Mouse (Mus musculus) T-helper 2 cell (primary cell): ENCODE measurements around the gene B4galnt1.
"Not testable (repeated sequence)": the region's sequence is repeated elsewhere in the genome, so short reads cannot be mapped to it uniquely, and the experiment has no call there.

Experiments used
- in situ Hi-C: fragments of 300-600 bp; cut with MboI, MseI; formaldehyde crosslinking; loops from one replicate; pipeline ENCODE4 v1.15.1; 2025; ENCODE audit warnings: high pct_unique_total_duplicates

Gene B4galnt1

DNA sequence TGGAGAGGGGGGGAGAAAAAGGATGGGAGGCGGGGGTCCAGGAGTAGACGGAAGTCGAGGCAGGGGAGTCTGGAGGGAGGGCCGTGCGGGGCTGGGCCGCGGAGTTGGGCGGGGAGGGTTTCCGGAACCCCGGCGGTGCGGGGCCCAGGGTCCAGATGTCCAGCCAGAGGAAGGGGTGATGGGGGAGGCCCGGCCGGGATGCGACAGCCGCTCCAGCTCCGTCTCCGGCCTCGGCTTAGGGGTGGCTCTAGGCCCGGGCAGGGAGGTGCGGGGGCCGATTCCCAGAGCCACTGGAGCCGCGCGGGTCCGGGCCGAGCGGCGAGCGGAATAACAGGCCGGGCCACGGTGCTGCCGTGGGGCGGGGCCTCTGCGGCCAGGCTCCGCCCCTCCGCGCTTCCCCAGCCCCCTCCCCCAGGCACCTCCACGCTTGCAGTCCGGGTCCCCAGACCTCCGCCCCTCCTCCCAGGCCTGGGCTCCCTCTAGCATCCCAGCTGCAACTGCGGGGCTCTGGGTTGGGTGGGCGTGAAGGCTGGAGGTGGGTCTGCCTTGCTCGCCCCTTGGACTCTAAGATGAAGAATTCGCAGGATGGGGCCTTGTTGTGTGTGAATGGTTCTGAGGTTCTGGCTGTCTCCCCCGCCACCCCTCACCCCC is 23.6 kb downstream of the B4galnt1 start:
- in situ Hi-C loops, result loop anchor here (5.0 to 10.0 kb wide), 2 partner anchors 144 to 336 kb away; partner anchors contain the start of gene Shmt2

DNA sequence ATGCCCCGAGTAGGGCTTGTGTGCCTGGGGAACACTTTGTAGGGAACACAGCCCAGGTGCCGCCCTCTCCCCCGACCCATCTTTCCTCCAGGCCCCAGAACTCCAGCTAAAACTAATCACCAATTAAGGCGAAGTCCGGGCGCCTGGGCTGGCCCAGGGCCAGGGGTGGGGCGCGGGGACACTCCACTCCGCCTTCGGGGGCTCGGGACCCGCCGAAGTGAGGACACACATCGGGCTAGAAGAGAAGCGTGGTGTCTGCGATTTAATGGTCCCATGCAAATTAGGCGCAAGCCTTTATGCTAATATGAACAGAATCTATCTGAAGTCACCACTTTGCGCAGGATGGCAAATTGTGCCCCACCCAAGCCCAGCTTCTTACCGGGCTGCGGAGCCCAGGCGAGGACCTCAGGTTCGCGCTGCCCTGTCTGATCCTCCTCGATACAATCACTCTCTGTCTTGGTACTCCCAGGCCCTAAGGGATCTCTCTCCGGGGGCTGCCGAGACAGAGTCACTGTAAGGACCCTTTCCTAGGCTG is 24.2 kb downstream of the B4galnt1 start:
- in situ Hi-C loops, result loop anchor here (5.0 to 10.0 kb wide), 2 partner anchors 143 to 336 kb away; partner anchors contain the start of gene Shmt2

DNA sequence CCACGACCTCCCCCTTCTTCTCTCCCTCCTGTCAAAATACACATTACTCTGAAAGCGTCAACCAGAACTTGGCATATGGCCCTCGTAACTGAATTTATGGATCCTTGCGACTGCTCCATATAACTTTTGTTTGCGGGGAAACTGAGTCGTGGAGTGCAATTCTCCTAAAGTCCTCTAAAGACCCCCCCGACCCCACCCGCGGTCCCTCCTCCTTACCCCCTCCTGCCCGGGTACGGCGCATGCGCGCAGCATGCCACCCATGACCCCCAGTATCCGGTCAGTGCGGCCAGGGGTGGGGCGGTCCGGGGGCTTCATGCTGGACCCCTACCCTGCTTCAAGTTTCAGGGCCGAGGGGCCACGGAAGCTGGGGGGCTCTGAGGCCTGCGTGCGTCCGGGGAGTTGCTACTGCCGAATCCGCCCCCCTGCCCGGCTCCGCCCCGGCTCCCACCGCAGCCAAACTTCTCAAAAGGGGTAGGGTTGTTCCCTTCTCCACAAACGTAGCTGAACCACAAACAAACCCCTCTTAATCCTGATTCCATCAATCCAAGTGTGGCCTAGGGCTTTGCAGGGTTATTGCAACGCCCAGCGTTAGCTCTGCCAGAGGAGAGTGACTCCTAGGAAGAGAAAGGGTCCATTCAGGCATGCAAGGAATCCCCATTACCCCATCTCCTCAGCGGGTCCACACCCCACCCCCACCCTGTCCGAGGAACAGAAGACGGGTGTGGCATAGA is 24.8 kb downstream of the B4galnt1 start, which contains the start of gene Arhgef25:
Gene Arhgef25 (minus strand): TSS at position 433 of the 731 bp plus-strand sequence.
- in situ Hi-C loops, result loop anchor here (5.0 to 10.0 kb wide), 2 partner anchors 142 to 335 kb away; partner anchors contain the start of gene Shmt2

DNA sequence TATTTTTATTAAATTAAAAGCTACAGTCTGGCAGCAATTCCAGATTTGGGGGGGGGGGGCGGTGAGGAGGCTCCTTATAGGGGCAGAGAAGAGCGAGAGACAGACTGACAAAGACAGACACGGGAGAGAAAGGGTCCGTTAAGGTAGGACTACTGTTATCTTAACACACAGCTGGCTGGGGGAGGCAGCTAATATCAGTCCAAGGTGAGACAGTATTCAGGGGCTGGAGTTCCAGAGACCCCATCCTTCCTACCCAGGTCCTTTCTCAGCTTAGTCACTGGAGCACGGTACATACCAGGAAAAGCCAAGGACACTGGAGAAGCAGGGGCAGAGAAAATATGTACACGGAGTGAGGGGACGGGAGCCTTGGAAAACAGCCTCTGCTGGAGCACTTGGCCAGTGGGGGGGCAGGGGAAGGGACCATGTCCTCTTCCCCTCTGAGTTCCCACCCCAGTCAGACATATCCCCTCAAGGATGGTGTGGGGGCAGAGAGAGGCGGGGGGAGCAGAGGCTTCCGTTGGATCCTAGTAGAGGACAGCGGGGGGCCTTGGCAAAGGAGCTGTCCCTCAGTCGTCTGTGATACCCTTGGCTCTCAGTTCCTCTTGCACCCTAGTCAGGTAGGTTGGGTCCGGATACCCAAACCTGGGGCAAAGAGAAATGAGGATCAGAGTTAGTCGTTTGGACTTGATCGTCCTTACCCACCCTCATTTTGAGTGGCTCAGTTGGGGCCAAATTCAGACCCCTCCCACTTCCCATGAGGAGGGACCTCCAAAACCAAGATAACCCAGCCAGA is 25.6 kb downstream of the B4galnt1 start:
- in situ Hi-C loops, result no loop called here

DNA sequence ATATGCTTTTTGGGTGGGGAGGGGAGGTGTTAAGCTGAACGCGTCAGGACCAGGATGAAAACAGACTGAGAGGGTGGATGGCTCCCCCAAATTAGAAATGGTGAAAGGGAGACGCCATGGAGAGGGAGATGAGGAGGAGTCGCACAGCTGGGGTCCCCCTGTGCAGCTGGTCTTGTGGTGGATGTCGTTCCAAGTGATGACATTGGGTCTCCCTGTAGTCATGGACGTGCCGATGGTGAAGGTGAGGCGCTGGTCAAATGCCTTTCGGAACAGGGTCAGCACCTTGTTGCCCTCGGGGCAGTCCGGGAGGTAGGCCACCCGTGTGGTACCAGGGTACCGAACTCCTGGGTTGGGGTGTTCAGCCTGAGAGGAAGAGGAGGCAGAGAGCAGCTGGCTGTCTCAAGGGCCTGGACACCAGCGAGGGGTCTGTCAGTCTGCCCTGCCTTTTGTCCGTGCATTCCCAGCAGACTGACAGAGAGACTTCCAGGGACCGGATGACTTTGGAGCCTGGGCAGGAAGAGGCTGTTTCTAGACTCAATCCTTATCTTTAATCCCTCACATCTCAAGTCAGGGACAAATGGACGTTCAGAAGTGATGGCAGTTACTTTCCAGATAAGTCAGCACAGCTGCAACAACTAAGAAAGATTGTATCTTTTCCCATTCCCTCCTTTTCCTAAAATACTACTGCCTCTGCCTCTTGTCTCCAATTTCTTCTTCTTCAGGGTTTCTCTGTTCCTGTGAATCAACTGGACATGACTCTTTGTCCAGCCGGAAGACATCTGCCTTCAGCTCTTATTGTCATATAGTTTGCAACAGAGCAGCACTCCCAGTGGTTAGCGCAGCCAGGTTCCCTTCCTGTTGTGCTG is 26.4 kb downstream of the B4galnt1 start:
- in situ Hi-C loops, result no loop called here

DNA sequence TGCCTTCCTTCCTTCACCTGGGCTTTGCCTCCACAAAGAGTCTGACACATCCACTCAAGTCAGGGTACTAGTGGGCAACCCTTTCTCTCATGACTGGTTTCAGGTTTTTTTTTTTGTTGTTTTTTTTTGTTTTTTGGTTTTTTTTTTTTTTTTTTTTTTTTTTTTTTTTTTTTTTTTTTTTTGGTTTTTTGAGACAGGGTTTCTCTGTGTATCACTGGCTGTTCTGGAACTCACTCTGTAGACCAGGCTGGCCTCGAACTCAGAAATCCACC is 27.0 kb downstream of the B4galnt1 start:
- in situ Hi-C loops, result not testable (repeated sequence)

DNA sequence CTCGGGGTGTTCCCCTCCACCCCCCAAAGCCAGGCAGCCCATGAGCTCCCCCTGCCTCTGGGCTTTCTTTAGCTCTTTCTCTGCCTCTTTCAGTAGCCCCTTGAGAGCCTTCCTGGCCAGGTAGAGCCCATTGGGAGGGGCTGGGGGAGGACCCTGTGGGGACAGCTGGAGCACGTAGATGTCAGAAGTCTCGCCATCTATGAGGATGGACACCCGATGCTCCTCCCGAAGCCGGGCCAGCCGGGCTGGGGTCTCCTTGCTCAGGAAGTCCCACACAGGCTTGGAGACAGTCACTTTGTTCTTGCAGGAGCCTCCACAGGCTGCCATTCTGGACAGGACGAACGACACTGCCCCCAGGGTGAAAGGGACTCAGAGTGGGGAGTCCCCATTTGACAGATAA is 28.0 kb downstream of the B4galnt1 start:
- in situ Hi-C loops, result no loop called here

DNA sequence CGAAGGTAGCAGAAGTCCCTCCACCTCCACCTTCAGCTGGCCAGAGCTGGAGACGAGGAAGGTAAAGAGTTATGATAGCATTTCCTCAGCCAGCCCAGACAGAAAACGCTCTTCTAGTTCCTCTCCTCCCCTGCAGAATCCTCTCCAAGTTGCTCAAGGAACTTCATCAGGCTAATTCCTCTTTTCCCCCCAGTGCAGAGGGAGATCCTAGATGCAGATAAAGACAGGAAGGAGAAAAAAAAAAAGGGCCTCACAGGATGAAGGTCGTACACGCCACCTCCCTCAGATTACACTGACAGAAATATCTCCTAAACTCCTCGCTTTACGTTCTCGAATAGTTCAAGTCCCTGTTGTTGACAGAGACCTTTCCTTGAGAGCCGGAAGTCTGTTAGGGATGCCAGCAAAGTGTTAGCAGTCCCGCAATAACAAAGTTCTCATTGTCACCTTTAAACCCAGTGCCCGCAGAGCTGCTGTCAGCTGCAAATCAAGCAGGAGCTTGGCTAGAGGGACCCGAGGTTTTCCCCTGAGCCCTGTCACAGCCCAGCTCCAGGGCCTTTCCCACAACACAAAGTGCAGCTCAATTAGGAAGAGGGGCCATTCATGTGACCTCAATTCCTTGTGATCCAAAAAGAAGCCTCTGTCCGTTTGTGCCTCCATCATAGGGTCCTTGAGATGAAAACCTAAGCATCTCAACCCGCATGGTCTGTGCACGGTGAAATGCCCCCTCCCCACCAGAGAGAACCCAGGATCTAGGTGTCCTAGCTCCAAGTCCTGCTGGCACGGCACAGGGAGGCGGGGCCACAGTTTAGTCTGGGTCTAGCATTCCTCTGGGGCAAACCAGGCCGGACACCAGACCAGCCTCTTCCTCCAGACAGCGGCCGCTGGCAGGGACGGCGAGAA is 29.7 kb downstream of the B4galnt1 start:
- in situ Hi-C loops, result no loop called here

DNA sequence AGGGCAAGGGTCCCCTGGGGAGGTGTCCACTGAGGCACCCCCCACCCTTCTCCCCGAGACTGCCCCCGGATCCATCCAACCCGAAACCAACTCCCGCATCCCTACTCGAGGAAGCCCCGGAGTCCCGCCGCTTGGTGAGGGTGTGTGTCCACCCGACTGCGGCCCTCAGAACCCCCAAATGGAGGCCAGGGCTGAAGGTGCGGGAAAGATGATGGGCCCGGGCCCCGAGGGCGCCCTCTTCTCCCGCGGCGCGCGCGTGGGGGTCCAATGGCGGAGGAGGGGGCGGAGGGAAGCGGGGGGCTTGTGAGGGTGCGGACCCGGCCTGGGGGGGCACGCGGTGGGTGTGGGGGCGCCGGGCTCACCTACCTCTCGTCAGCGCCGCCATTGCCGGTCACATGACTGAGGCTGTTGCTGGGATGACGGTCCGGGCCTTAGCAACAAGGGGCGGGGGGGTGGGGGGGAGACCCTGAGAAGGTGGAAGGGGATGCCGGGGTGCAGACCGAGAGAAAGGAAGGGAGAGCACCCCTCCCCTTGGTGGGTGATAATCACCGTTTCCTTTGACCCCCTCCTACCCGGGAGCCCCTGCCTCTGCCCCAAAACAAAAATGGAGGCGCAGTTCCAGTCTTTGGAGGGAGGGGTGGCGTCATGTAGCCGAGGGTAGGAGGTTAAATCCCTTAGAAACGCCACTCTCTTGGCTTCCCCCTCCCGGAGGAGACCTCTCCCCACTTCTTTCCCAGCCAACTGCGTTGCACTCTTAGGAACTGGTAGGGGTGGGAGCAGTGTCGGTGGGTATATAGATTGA is 30.5 kb downstream of the B4galnt1 start, which contains the start of gene Dtx3:
Gene Dtx3 (minus strand): TSS at position 401 of the 802 bp plus-strand sequence.
- in situ Hi-C loops, result no loop called here

DNA sequence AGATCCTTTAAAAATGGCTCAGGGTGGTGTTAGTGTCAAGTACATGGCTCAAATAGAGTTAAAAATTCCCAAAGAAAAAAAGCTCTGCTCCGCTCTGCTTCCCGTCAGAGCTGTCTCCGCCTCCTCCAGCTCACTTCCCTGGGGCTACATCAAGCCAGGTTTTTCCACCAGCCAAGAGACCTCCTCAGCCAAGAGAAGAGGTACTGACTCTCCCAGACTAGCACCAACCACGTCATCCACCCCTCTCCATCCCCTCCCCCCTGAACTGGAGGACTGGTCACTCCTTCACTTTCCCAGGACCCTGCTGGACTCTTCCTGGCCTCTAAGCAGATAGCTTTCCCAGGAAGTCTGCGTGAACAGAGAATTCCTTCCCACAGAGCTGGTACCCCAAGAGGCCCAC is 31.4 kb downstream of the B4galnt1 start:
- in situ Hi-C loops, result no loop called here

DNA sequence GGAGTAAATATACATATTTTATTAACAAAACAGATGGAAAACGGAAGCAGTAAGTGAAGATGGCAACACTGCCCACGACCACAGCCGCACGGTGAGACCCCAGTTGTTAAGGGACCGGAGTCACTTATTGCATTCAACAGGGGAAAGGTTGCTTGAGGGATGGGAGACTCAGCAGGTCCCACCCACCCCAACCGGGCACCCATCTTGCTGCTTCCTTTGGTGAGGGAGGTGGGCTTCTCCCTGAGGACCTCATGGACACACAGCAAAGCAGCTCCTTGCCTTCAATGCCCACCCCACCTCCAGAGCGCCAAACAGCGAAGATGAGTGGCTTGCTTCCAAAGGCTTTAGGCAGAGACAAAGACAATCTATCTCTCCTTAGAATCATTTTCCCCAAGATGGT is 32.1 kb downstream of the B4galnt1 start:
- in situ Hi-C loops, result no loop called here

DNA sequence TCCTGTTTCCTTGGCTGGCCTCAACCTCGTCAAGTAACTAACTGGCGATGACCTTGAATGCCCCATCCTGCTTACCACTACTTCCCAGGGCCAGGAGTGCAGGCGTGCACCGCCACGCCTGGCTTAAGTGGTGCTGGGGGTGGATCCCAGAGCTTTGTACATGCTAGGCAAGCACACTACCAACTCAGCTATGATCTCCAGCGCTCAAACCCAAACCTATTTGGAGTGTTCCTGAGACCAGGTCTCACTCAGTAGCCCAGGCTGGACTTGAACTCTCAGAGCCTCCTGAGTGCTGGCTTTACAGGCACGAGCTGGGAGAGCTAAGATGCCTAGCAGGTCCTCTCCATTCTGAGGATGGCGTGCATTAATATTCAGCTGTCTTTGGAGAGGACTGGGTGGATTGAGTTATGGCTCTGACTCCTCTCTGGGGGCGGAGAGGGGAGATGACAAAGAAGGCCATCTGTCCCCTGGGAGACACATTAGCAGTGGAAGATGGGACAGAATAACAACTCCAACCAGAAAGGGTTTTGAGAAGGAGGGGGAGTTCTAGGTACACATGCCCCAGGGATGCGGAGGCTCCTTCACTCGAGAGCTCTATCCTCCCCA is 32.6 kb downstream of the B4galnt1 start:
- in situ Hi-C loops, result no loop called here

DNA sequence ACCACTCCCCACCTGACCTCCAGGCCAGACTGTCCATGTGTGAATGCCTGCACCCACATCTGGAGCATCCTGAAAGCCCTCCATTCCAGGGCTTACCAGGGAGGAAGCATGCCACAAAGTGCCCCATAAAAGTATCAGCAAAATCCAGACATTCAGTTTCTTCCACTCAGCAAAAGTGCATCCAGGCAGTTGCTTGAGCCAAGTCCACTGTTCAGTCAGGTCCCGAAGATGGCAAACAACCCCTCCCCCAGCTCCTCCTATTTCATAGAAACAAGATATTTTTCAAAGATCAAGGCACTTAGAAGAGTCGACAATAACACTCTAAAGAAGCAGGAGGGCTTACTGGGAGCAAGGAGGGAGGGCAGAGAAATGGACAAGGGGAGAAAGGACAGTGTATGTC is 33.5 kb downstream of the B4galnt1 start:
- in situ Hi-C loops, result no loop called here

DNA sequence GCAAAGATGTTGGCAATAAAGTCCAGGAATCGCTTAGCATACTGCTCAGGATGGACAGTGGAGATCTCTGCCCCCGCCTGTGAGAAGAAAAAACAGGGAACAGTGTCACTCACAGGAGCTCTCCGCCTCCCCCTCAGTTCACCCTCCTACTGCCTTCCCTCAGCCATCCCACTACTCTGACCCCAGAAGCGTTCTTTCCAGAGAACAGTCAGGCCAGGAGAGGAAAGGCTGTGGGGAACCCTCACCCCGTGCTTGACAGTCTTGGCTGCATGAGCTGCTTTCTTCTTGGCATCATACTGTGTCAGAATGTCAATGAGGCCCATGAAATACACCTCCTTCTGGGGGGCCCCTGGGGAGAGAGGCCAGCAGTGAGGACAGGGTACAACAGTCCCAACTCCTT is 34.0 kb downstream of the B4galnt1 start:
- in situ Hi-C loops, result no loop called here

DNA sequence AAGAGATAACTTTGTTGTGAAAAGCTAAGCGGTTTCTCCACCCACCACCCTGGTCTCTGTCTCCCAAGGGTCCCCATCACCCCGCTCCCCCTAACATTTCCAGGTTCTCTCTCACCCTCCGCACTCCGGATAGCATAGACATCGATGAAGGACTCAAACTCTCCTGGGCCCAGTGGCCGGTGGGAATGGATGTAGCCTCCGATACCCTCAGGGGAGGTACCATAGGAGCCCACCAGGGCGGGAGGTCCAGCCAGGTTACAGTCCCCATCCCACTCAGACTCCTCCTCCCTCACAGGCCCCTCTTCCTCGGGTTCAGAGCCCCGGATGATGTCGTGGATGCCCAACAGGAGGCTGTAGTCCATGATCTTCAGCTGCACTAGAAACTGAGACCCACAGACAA is 34.4 kb downstream of the B4galnt1 start:
- in situ Hi-C loops, result no loop called here

DNA sequence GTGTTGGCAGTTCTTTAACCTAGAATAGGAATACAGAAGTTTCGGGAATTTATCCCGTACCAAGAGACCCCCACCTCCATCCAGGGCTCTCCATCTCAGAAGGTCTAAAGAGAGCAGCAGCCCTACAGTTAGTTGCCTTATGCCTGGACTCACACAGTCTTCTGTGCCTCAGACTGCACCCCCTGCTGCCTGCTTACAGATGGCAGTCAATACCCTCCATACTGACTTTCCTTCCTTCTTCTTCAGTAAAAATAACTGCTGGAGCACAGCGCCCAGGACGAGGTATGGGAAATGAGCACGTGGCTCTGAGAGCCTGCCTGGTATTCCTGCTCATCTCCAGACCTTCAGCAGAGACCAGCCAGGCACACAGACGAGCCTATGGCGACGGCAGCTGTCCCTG is 35.3 kb downstream of the B4galnt1 start:
- in situ Hi-C loops, result no loop called here

DNA sequence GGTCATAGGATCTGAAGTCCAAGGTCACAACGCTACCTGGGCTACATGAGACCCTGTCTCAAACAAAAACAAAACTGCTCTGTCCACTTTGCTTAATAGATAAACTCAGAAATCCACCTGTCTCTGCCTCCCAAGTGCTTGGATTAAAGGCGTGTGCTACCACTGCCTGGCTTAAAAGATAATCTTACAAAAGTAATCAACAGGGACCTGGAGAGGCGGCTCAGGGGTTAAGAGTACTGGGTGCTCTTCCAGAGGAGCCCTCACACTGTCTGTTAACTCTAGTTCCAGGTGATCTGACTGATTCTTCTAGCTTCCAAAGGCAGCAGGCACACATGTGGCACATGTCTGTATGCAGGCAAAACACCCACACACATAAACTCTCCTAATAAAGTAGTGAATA is 38.1 kb downstream of the B4galnt1 start:
- in situ Hi-C loops, result no loop called here

DNA sequence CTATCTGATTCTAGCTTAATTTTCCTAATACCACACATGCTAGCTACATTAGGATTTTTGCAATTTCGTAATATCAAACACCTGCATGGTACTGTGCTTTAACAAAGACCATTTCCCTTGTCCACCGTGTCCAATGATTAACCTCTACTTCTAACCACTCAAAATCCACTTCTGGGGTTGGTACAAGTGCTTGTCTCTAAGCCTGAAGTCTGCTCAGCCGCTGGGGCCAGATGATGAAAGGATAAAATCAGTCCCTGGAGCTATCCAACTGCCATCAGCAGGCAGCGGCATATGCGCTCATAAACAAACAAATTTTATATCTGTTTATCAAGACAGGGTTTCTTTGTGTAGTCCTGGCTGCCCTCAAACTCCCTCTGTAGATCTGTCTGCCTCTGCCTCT is 39.6 kb downstream of the B4galnt1 start:
- in situ Hi-C loops, result no loop called here

DNA sequence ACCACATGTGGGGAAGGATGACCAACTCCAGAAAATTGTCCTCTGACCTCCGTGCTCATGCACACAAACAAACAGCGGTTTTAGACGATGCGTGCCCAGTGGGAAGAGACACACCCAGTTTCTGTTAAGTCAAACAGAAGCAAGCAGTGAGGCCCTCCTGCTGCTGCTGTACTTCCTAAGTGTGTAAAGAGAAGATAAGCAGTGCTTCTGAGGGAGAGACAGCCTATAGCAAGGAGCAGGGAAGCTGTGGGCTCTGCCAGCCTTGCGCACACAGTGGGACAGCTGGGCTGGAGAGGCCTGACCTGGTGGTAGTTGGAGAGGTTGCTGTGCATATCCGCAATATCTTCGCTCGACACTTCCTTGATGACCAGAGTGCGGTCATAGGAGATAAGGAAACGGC is 40.3 kb downstream of the B4galnt1 start:
- in situ Hi-C loops, result no loop called here
